Mouse (Mus musculus): ENCODE measurements around the gene Lmo4. TPM values are rescaled to one million over a fixed set of nuclear protein-coding genes. Genes with fewer than 3 reads are reported as not detected.

Gene Lmo4
- polyA plus RNA-seq, 1 experiment from 2014 or later = 96.5 TPM

- H3K36me3 ChIP-seq = no peaks in the 10 kb centered on the region
- H3K27me3 ChIP-seq (replicated peaks) = no peaks in the 10 kb centered on the region
- H3K4me2 ChIP-seq = no peak overlapping the region
- H3K4me3 ChIP-seq (replicated peaks) = no peak overlapping the region
- H3K27ac ChIP-seq (replicated peaks) = no peak overlapping the region
- WGBS = 89% methylated on average over 2 of the region's 2 CpGs
- peaks cover 19% of the 10 kb centered on the region for H3K4me1 ChIP-seq
- no peaks in the 10 kb centered on the region for H3K9me3 ChIP-seq (replicated peaks)
- no peak overlapping the region for H3K9ac ChIP-seq (replicated peaks)
- ATAC-seq (ENCODE audit: low FRiP score) = no peak
Measured at GRCm38 (mm10) chr3:144170539-144170938, 34.5 kb downstream of the Lmo4 start.

DNA sequence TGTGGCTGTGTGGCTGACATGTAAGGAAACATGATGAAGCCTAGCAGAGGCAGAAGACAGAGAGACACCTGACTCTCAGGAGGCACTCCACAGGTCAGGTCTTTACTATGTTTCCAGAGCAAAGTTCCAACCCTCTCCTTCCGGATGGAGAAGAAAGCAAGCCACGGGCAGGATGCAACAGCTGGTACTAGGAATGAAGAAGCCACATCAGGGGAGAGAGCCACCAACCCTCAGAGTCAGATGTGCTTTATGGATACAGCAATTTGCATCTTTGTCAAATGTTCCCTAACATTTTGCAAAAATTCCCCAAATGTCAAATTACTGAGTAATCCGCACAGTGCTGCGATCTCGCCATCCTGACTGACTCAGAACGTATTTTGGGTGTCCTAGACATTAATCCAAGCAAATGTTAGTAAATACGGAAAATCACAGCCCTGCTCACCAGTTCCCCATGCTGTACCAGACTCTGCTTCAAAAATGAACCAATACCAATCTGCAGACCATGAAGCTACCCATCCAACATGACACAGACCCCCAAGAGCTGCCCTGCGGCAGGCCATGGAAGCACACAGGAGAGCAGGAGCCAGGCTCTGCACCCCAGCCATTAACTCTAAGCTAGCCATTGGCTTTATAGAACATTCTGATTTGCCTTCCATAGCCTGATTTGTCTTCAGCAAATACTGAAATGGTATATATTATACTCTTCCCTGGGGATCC lies 38.4 kb downstream of the Lmo4 start:
- Histone ChIP-seq H3K27ac (replicated peaks) (no peak overlapping the region), H3K9ac (replicated peaks) (no peak overlapping the region), H3K4me2 (no peak overlapping the region), H3K36me3 (no peaks in the 10 kb centered on the region), H3K27me3 (replicated peaks) (no peaks in the 10 kb centered on the region), H3K4me3 (replicated peaks) (no peak overlapping the region), H3K9me3 (replicated peaks) (no peaks in the 10 kb centered on the region), H3K4me1 (peaks cover 2% of the 10 kb centered on the region; the same call in 1 of the 2 replicates)
- 93% methylated on average over 8 of the region's 8 CpGs for WGBS
- no peak for ATAC-seq (ENCODE audit: low FRiP score)

- H3K27ac ChIP-seq (replicated peaks) = no peak overlapping the region
- peaks cover 2% of the 10 kb centered on the region; the same call in 1 of the 2 replicates for H3K4me1 ChIP-seq
- H3K4me2 ChIP-seq = no peak overlapping the region
- WGBS = 80% methylated on average over 12 of the region's 12 CpGs
- no peak overlapping the region for H3K9ac ChIP-seq (replicated peaks)
- no peak for ATAC-seq (ENCODE audit: low FRiP score)
- H3K36me3 ChIP-seq = no peaks in the 10 kb centered on the region
- no peak overlapping the region for H3K4me3 ChIP-seq (replicated peaks)
- no peaks in the 10 kb centered on the region for H3K27me3 ChIP-seq (replicated peaks)
- no peaks in the 10 kb centered on the region for H3K9me3 ChIP-seq (replicated peaks)
Measured at GRCm38 (mm10) chr3:144165439-144165838, 39.6 kb downstream of the Lmo4 start.

- no peak overlapping the region for H3K4me3 ChIP-seq (replicated peaks)
- peaks cover 2% of the 10 kb centered on the region; the same call in 1 of the 2 replicates for H3K4me1 ChIP-seq
- 0 out of 2 replicates have a peak, but pooled peaks have one; percentile 47 for ATAC-seq (ENCODE audit: low FRiP score)
- no peaks in the 10 kb centered on the region for H3K27me3 ChIP-seq (replicated peaks)
- no peak overlapping the region for H3K27ac ChIP-seq (replicated peaks)
- no peak overlapping the region for H3K9ac ChIP-seq (replicated peaks)
- no peaks in the 10 kb centered on the region for H3K36me3 ChIP-seq
- 64% methylated on average over 9 of the region's 9 CpGs for WGBS
- H3K9me3 ChIP-seq (replicated peaks) = no peaks in the 10 kb centered on the region
- H3K4me2 ChIP-seq = no peak overlapping the region
Measured at GRCm38 (mm10) chr3:144164665-144165385, 40.2 kb downstream of the Lmo4 start.

GRCm38 (mm10) chr3:144163718-144164117 lies 41.3 kb downstream of the Lmo4 start:
- H3K9me3 ChIP-seq (replicated peaks) = no peaks in the 10 kb centered on the region
- H3K36me3 ChIP-seq = no peaks in the 10 kb centered on the region
- H3K4me3 ChIP-seq (replicated peaks) = no peak overlapping the region
- H3K27ac ChIP-seq (replicated peaks) = no peak overlapping the region
- 91% methylated on average over 2 of the region's 2 CpGs for WGBS
- H3K9ac ChIP-seq (replicated peaks) = no peak overlapping the region
- peaks cover 2% of the 10 kb centered on the region; the same call in 1 of the 2 replicates for H3K4me1 ChIP-seq
- ATAC-seq (ENCODE audit: low FRiP score) = no peak
- no peaks in the 10 kb centered on the region for H3K27me3 ChIP-seq (replicated peaks)
- no peak overlapping the region for H3K4me2 ChIP-seq

GRCm38 (mm10) chr3:144162156-144162555 lies 42.9 kb downstream of the Lmo4 start:
- Histone ChIP-seq H3K9ac (replicated peaks) (no peak overlapping the region), H3K36me3 (no peaks in the 10 kb centered on the region), H3K4me1 (peaks cover 2% of the 10 kb centered on the region; the same call in 1 of the 2 replicates), H3K27me3 (replicated peaks) (no peaks in the 10 kb centered on the region), H3K4me2 (no peak overlapping the region), H3K4me3 (replicated peaks) (no peak overlapping the region), H3K9me3 (replicated peaks) (no peaks in the 10 kb centered on the region), H3K27ac (replicated peaks) (no peak overlapping the region)
- no peak for ATAC-seq (ENCODE audit: low FRiP score)
- WGBS = 70% methylated on average over 8 of the region's 8 CpGs

GRCm38 (mm10) chr3:144161261-144161660 lies 43.8 kb downstream of the Lmo4 start:
- Histone ChIP-seq H3K9me3 (replicated peaks) (no peaks in the 10 kb centered on the region), H3K27me3 (replicated peaks) (no peaks in the 10 kb centered on the region), H3K4me1 (peaks cover 2% of the 10 kb centered on the region; the same call in 1 of the 2 replicates), H3K36me3 (no peaks in the 10 kb centered on the region), H3K4me3 (replicated peaks) (no peak overlapping the region), H3K27ac (replicated peaks) (no peak overlapping the region), H3K9ac (replicated peaks) (no peak overlapping the region), H3K4me2 (no peak overlapping the region)
- WGBS = 89% methylated on average over 2 of the region's 2 CpGs
- no peak for ATAC-seq (ENCODE audit: low FRiP score)

- 85% methylated on average over 3 of the region's 3 CpGs for WGBS
- H3K4me3 ChIP-seq (replicated peaks) = no peak overlapping the region
- H3K4me1 ChIP-seq = no peaks in the 10 kb centered on the region
- H3K27ac ChIP-seq (replicated peaks) = no peak overlapping the region
- no peak for ATAC-seq (ENCODE audit: low FRiP score)
- H3K9ac ChIP-seq (replicated peaks) = no peak overlapping the region
- no peak overlapping the region for H3K4me2 ChIP-seq
- H3K27me3 ChIP-seq (replicated peaks) = no peaks in the 10 kb centered on the region
- H3K36me3 ChIP-seq = no peaks in the 10 kb centered on the region
- H3K9me3 ChIP-seq (replicated peaks) = no peaks in the 10 kb centered on the region
Measured at GRCm38 (mm10) chr3:144155746-144156145, 49.3 kb downstream of the Lmo4 start.

DNA sequence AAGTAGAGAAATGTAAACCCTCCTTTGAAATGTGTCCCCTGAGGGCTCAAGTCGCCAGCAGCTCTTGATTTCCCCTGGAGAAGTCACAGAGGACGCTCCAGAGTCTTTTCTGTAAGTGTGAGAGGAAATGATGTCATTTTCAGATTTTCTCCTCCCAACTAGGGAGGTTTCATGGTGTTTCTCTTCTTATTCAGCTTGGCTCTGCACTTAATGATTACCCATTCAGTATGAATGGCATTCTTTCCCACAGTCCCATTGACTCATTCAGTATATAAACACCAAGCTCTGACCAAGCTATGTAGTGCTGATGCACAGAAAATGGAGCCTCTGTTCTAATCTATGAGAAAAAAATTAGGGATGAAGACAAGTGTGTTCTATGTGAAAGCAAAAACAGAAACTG lies 51.6 kb downstream of the Lmo4 start:
- Histone ChIP-seq H3K9ac (replicated peaks) (no peak overlapping the region), H3K27me3 (replicated peaks) (no peaks in the 10 kb centered on the region), H3K27ac (replicated peaks) (no peak overlapping the region), H3K36me3 (no peaks in the 10 kb centered on the region), H3K4me3 (replicated peaks) (no peak overlapping the region), H3K4me1 (no peaks in the 10 kb centered on the region), H3K4me2 (no peak overlapping the region), H3K9me3 (replicated peaks) (no peaks in the 10 kb centered on the region)
- ATAC-seq (ENCODE audit: low FRiP score) = no peak
- 65% methylated on average over 2 of the region's 2 CpGs for WGBS

DNA sequence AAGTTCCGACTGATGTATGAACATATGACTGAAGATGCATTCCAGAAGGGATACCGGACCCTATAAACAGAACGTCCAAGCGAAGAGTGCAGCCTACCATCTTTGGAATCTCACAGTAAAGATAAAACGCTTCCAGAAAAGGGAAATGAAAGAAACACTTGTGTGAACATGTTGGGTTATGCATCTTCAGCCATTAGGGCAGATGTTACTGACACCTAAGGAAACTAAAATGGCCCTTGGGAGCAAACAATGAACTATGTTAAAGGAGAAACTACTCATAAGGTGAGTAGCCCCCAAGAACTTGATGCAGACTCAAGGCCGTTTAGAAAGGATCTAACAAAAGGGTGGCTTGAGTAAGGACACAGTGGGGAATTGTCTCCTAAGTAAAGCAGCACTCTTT lies 54.0 kb downstream of the Lmo4 start:
- 90% methylated on average over 6 of the region's 6 CpGs for WGBS

GRCm38 (mm10) chr3:144148234-144148633 lies 56.8 kb downstream of the Lmo4 start:
- H3K27me3 ChIP-seq (replicated peaks) = no peaks in the 10 kb centered on the region
- no peak overlapping the region for H3K4me2 ChIP-seq
- H3K9me3 ChIP-seq (replicated peaks) = no peaks in the 10 kb centered on the region
- no peak for ATAC-seq (ENCODE audit: low FRiP score)
- WGBS = 95% methylated on average over 3 of the region's 3 CpGs
- H3K36me3 ChIP-seq = no peaks in the 10 kb centered on the region
- no peaks in the 10 kb centered on the region for H3K4me1 ChIP-seq
- no peak overlapping the region for H3K9ac ChIP-seq (replicated peaks)
- no peak overlapping the region for H3K4me3 ChIP-seq (replicated peaks)
- no peak overlapping the region for H3K27ac ChIP-seq (replicated peaks)

More for the DNA sequence above, 54.0 kb downstream of the Lmo4 start:
- H3K4me2 ChIP-seq = no peak overlapping the region
- no peaks in the 10 kb centered on the region for H3K4me1 ChIP-seq
- H3K9me3 ChIP-seq (replicated peaks) = no peaks in the 10 kb centered on the region
- H3K36me3 ChIP-seq = no peaks in the 10 kb centered on the region
- H3K4me3 ChIP-seq (replicated peaks) = no peak overlapping the region
- no peak overlapping the region for H3K9ac ChIP-seq (replicated peaks)
- ATAC-seq (ENCODE audit: low FRiP score) = no peak
- no peaks in the 10 kb centered on the region for H3K27me3 ChIP-seq (replicated peaks)
- H3K27ac ChIP-seq (replicated peaks) = no peak overlapping the region

DNA sequence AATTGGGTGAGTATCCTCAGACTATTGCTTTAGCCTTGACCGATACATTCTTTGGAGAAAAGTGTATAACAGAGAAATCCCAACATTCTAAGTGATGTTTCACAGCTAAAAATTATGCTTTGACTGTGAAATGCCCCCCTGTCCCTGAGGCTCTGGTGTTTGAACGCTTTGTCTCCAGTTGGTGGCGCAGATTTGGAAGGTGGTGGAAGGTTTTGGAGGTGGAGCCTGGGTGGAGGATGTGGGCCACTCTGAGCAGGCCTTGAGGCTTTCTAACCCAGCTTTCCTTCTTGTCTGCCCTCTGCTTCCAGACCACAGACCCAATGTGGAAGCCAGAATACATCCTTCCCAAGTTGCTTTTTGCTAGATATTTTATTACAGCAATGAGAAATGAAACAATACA lies 57.8 kb downstream of the Lmo4 start:
- no peak overlapping the region for H3K9ac ChIP-seq (replicated peaks)
- no peaks in the 10 kb centered on the region for H3K4me1 ChIP-seq
- H3K9me3 ChIP-seq (replicated peaks) = no peaks in the 10 kb centered on the region
- no peak overlapping the region for H3K27ac ChIP-seq (replicated peaks)
- no peak overlapping the region for H3K4me2 ChIP-seq
- ATAC-seq (ENCODE audit: low FRiP score) = no peak
- H3K36me3 ChIP-seq = no peaks in the 10 kb centered on the region
- 88% methylated on average over 3 of the region's 3 CpGs for WGBS
- no peaks in the 10 kb centered on the region for H3K27me3 ChIP-seq (replicated peaks)
- H3K4me3 ChIP-seq (replicated peaks) = no peak overlapping the region

All from neural tube, embryonic 15.5 days (tissue).